Mouse (Mus musculus): ENCODE data around the gene S100pbp.
"Not testable (repeated sequence)": the region's sequence is repeated elsewhere in the genome, so short reads cannot be mapped to it uniquely, and the experiment has no call there.

Gene S100pbp

GRCm38 (mm10) chr4:129221097-129222010 is 31.8 kb upstream of the S100pbp start:
- DNase-seq (ENCODE audit: extremely low spot score, low spot score): no peak

- DNase-seq (ENCODE audit: extremely low spot score, low spot score): no peak
These were observed 31.0 kb upstream of the S100pbp start for GRCm38 (mm10) chr4:129220376-129221089.

- DNase-seq (ENCODE audit: extremely low spot score, low spot score): no peak
These were observed 29.7 kb upstream of the S100pbp start for GRCm38 (mm10) chr4:129219198-129219597.

- DNase-seq (ENCODE audit: extremely low spot score, low spot score): no peak
These were observed 29.1 kb upstream of the S100pbp start for GRCm38 (mm10) chr4:129218569-129219175.

GRCm38 (mm10) chr4:129212486-129212885 is 23.0 kb upstream of the S100pbp start:
- not testable (repeated sequence) for DNase-seq (ENCODE audit: extremely low spot score, low spot score)

- DNase-seq (ENCODE audit: extremely low spot score, low spot score): no peak
These were observed 21.9 kb upstream of the S100pbp start for GRCm38 (mm10) chr4:129211461-129211860.

GRCm38 (mm10) chr4:129209504-129209903 is 20.0 kb upstream of the S100pbp start:
- DNase-seq (ENCODE audit: extremely low spot score, low spot score): no peak

GRCm38 (mm10) chr4:129206792-129207191 is 17.3 kb upstream of the S100pbp start:
- no peak for DNase-seq (ENCODE audit: extremely low spot score, low spot score)

- DNase-seq (ENCODE audit: extremely low spot score, low spot score): no peak
These were observed 15.1 kb upstream of the S100pbp start for GRCm38 (mm10) chr4:129204655-129205054.

- no peak for DNase-seq (ENCODE audit: extremely low spot score, low spot score)
These were observed 8.0 kb upstream of the S100pbp start for GRCm38 (mm10) chr4:129197514-129197913.

- DNase-seq (ENCODE audit: extremely low spot score, low spot score): no peak
These were observed 4.8 kb upstream of the S100pbp start for GRCm38 (mm10) chr4:129194280-129194679.

- no peak for DNase-seq (ENCODE audit: extremely low spot score, low spot score)
These were observed 2.2 kb upstream of the S100pbp start for GRCm38 (mm10) chr4:129191691-129192090.

GRCm38 (mm10) chr4:129190538-129190937 is 1.0 kb upstream of the S100pbp start:
- no peak for DNase-seq (ENCODE audit: extremely low spot score, low spot score)

GRCm38 (mm10) chr4:129188803-129189541 is 555 bp downstream of the S100pbp start:
- no peak for DNase-seq (ENCODE audit: extremely low spot score, low spot score)

GRCm38 (mm10) chr4:129188041-129188659 is 1.4 kb downstream of the S100pbp start:
- DNase-seq (ENCODE audit: extremely low spot score, low spot score): no peak

GRCm38 (mm10) chr4:129179560-129179959 is 10.0 kb downstream of the S100pbp start:
- no peak for DNase-seq (ENCODE audit: extremely low spot score, low spot score)

GRCm38 (mm10) chr4:129172529-129172928 is 17.0 kb downstream of the S100pbp start:
- DNase-seq (ENCODE audit: extremely low spot score, low spot score): no peak

GRCm38 (mm10) chr4:129161581-129162255 is 27.8 kb downstream of the S100pbp start:
- no peak for DNase-seq (ENCODE audit: extremely low spot score, low spot score)

GRCm38 (mm10) chr4:129161076-129161475 is 28.5 kb downstream of the S100pbp start:
- no peak for DNase-seq (ENCODE audit: extremely low spot score, low spot score)

- DNase-seq (ENCODE audit: extremely low spot score, low spot score): no peak
These were observed 31.0 kb downstream of the S100pbp start for GRCm38 (mm10) chr4:129158549-129158948.

All from neural tube, embryonic 10.5 days (tissue).